Mouse (Mus musculus) erythroblast, embryonic 14.5 days (primary cell): ENCODE results near the gene Zdhhc20. TPM values are rescaled to one million over a fixed set of nuclear protein-coding genes. Genes with fewer than 3 reads are reported as not detected.

Experiments
- H3K27me3 ChIP-seq: 2 replicates; pipeline ENCODE4 v1.6.1; 2012; ENCODE audit warnings: inconsistent platforms; ENCODE audit not compliant: control insufficient read depth
- H3K36me3 ChIP-seq: 2 replicates; pipeline ENCODE4 v1.6.1; 2012; ENCODE audit warnings: mild to moderate bottlenecking, inconsistent platforms; ENCODE audit not compliant: control insufficient read depth
- H3K4me1 ChIP-seq: 2 replicates; pipeline ENCODE4 v1.6.1; 2012; ENCODE audit warnings: inconsistent platforms; ENCODE audit not compliant: control insufficient read depth
- H3K4me3 ChIP-seq: replicated peaks from 2 replicates; pipeline ENCODE3; 2012; ENCODE audit warnings: moderate library complexity, mild to moderate bottlenecking, inconsistent platforms
- H3K9me3 ChIP-seq: 2 replicates; pipeline ENCODE4 v1.6.1; 2012; ENCODE audit warnings: low read length, inconsistent platforms, mixed read lengths; ENCODE audit not compliant: control insufficient read depth
- GATA1 ChIP-seq: IDR thresholded peaks from 2 replicates; pipeline ENCODE4 v1.6.1; 2012; ENCODE audit warnings: low read length, inconsistent platforms, mixed read lengths
- TAL1 ChIP-seq: IDR thresholded peaks from 3 replicates; pipeline ENCODE4 v1.6.1; 2012; ENCODE audit warnings: low read length, inconsistent platforms, mixed read lengths
- polyA plus RNA-seq: library from polyadenylated mRNA; stranded (reverse); fragments of >175 nt; gene quantifications from 2 replicates; pipeline ENCODE4 v1.2.3, GENCODE M21; 2012

The Zdhhc20 gene
- polyA plus RNA-seq, result 0.01 TPM in 1 of 2 replicates, not detected in the other

DNA sequence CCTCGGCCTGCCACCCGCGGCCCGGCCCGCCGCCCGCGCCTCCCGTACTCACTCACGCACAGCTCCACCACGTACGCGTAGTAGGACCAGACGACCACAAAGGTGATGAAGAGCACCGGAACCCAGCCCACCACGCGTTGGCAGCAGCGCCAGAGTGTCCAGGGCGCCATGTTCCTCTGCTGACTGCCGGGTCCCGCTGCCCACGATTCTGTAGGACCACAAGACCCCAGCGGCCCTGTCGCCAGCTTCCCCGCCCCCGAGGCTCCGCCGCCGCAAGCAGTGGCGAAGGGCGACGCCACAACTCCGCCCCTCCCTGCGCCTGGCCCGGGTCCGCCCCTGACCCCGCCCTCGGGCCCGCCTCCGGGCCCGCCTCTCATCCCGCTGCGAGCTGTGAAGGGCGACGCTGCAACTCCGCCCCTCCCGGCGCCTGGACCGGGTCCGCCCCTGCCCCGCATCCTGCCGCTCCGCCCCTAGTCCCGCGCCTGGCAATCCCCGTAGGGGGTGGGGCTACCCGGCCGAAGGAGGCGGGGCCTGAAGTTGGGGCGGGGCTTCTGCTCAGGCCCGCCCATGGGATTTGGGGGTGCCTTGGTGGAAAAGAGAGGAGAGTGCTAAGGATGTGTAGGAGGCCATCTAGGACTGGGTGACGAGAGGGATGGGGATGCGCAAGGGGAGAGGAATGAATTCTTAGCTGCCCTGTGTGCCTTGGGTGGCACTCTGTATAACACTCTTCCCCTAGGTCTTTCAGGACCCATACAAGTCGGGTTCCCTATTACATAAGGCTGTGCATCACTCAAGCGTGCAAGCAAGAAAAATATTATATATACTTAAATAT, at the start of gene Zdhhc20:
TSS of gene Zdhhc20 (minus strand) at position 266 of the 832 bp plus-strand sequence.
- peaks cover 4% of the 10 kb centered on the region for H3K9me3 ChIP-seq
- no peaks in the 10 kb centered on the region for H3K36me3 ChIP-seq
- peaks cover 20% of the 10 kb centered on the region for H3K4me1 ChIP-seq
- TF ChIP-seq TAL1 (no peak), GATA1 (no peak)
- H3K27me3 ChIP-seq, result no peaks in the 10 kb centered on the region
- peak within 1 kb of the TSS; percentile 93 for H3K4me3 ChIP-seq

DNA sequence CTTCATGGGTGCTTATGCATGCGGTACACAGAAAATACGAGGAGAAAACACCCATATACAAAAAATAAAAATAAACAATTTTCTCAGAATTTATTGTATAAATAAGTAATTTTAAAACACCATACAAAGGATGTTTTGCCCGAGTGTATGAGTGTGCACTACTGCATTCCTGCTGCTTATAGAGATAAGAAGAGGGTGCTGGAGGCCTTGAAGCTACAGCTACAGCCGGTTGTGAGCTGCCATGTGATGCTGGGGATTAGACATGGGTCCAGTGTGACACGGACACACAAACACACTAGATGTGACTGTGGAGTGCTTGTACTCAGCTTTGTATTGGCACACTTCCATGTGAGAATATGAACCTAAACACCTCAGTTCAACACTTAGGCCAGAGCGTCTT, 47.2 kb upstream of the Zdhhc20 start:
- Histone ChIP-seq H3K9me3 (no peaks in the 10 kb centered on the region), H3K4me1 (peaks cover 24% of the 10 kb centered on the region), H3K36me3 (peaks cover 36% of the 10 kb centered on the region), H3K27me3 (no peaks in the 10 kb centered on the region), H3K4me3 (no peak overlapping the region)
- TF ChIP-seq TAL1 (no peak), GATA1 (no peak)

DNA sequence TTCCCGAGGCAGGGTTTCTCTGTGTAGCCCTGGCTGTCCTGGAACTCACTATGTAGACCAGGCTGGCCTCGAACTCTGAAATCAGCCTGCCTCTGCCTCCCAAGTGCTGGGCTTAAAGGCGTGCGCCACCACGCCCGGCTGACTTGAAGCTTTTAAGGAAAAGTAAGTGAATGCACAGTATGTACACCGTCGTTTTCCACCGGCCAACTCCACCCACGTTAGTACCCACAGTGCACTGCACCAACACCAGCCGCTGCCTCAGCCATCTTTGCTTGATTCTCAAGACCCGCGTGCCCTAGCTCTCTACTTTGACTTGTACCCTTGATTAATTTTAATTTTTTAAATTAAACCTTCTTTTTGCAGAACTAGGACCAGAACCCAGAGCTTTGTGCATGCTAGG, 44.6 kb upstream of the Zdhhc20 start:
- Histone ChIP-seq H3K27me3 (no peaks in the 10 kb centered on the region), H3K36me3 (peaks cover 30% of the 10 kb centered on the region), H3K9me3 (no peaks in the 10 kb centered on the region), H3K4me1 (peaks cover 34% of the 10 kb centered on the region), H3K4me3 (no peak overlapping the region)
- no peak for TF ChIP-seq TAL1
- no peak for TF ChIP-seq GATA1

DNA sequence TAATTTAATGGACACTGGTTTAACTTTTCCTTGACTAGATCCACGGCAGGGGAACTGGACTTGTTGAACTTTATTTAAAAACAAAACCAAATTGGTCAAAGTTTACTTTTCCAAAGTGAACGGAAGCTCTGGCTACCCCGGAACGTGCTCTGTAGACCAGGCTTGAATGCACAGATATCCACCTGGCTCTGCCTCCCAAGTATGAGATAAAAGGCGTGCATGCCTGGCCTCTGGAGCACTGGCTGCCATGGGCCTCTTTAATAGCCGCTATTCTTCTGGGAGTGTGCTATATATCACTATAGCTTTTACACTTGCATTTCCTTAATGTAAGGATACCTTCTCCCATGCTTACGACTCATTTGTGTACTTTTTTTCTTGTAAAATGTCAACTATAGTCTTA, 43.5 kb upstream of the Zdhhc20 start:
- Histone ChIP-seq H3K4me3 (no peak overlapping the region), H3K9me3 (no peaks in the 10 kb centered on the region), H3K4me1 (peaks cover 34% of the 10 kb centered on the region), H3K27me3 (no peaks in the 10 kb centered on the region), H3K36me3 (peaks cover 29% of the 10 kb centered on the region)
- TF ChIP-seq GATA1 (no peak), TAL1 (no peak)

DNA sequence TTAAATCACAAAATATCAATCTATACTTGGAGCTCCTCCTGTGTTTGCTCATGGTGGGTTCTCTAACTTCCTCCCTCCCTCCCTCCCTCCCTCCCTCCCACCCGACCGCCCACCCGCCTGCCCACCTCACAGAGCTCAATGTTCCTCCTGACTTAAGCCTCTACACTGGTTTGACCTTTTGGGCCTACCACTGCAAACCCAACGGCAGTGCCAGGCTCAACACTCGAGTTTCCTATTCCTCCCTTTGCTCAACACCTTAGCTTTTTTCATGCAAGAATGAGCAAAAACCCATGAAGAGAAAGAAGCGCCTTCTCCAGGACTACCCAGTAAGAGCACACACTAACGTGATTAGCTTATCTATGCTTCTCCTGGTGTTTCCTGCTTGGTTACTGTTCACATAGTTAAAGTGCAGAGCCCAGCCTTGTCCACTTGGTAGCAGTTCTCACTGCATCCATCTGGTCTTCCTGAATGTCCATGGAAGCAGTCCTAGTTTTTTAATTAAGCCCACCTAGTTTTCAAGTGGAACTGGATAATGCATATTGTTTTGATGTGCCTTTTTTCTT, 42.9 kb upstream of the Zdhhc20 start:
- H3K4me3 ChIP-seq, result no peak overlapping the region
- TF ChIP-seq TAL1, result no peak
- TF ChIP-seq GATA1, result no peak

DNA sequence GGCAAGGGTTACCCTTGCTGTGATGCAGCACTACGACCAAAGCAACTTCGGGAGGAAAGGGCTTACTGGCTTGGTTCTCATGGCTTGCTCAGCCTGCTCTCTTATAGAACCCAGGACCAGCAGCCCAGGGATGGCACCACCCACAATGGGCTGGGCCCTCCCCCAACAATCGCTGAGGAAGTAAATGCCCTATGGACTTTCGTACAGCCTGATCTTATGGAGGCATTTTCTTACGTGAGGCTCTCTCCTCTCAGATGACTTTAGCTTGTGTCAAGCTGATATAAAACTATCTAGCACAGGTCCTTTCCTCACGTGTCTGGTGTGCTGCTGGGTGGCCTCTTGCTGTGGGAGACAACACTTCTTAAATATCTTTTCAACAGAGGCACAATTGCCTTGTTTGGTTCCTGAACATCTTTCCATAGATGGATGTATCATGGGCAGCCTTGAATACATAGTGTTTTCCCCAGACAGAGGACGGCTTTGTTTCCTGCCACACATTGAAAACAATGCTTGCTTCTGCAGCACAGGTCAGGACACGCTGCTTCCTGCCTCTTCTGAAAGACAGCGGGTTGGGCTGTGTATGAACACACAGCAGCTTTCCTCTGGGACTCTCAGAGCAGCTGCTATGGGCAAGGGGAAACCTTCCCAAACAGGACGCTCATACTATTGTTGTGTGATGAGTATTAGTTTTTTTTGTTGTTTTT, 31.5 kb upstream of the Zdhhc20 start:
- H3K36me3 ChIP-seq, result peaks cover 50% of the 10 kb centered on the region
- no peaks in the 10 kb centered on the region for H3K27me3 ChIP-seq
- no peak for TF ChIP-seq TAL1
- TF ChIP-seq GATA1, result no peak
- no peaks in the 10 kb centered on the region for H3K4me1 ChIP-seq
- H3K4me3 ChIP-seq, result no peak overlapping the region
- H3K9me3 ChIP-seq, result peaks cover 4% of the 10 kb centered on the region; the same call in 1 of the 2 replicates

More for the DNA sequence above, 42.9 kb upstream of the Zdhhc20 start:
- Histone ChIP-seq H3K4me1 (peaks cover 34% of the 10 kb centered on the region), H3K36me3 (peaks cover 29% of the 10 kb centered on the region), H3K9me3 (no peaks in the 10 kb centered on the region), H3K27me3 (no peaks in the 10 kb centered on the region)

DNA sequence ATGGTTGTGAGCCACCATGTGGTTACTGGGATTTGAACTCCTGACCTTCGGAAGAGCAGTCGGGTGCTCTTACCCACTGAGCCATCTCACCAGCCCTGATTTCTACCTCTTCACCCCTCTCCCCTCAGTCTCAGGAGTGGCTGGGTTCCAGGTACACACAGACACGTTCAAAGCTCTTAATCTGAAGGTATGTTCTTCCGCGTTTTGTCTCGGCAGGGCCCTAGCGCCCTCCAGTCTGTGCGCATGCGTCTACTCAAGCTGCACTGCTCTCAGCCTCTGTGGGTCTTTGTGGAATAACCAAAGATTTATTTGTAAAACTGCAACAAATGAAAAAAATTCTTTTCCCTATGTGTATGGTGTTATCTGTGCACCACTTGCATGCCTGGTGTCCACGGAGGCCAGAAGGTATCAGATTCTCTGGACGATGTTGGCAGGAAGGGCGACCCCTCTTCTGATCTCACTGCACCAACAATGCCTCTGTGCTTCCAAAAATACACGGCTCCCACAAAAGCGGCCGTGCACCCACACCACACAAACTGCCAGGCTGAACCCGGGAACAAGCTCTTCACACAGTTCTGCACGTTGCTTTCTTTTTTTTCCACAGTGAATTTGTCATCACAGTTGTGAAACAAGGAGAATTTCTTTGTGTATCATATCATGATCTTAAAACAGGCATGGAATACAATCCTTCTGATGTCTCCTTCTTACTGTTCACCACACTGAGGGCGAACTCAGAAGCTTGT, 30.7 kb upstream of the Zdhhc20 start:
- peaks cover 45% of the 10 kb centered on the region for H3K36me3 ChIP-seq
- H3K4me3 ChIP-seq, result no peak overlapping the region
- H3K27me3 ChIP-seq, result no peaks in the 10 kb centered on the region
- no peak for TF ChIP-seq TAL1
- TF ChIP-seq GATA1, result no peak
- H3K4me1 ChIP-seq, result no peaks in the 10 kb centered on the region
- peaks cover 4% of the 10 kb centered on the region; the same call in 1 of the 2 replicates for H3K9me3 ChIP-seq

DNA sequence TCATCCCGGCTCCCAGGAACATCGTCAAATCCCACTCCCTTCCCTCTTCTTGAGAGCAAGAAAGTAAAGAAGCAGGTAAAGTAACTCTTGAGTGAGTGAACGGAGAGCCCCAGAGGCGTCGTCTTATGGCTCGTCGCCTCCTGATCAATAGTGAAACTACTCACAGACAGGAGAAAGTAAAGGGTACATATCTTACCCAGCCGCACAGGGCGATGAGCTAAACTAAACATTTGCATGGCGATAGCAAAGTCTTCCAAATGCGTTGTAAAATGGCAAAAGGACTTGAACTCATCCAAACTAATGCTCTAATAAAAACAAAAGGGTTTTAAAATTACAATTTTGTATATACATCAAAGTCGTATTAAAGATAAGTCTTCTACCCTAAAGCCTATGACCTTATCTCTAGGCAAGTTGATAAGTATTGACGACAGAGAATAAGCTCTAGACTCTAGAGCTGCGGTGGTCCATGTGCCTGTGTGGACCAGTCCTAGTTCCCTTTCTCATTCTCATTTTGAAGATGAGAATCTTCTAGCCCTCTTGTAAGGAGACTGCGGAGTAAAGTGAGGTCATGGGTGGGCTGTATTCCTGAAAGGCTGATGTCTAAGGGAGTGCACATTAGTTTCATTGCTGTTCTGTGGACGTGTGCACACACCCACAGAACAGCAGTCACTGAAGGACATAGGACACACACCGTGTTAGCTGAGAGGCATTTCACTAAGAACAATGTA, 29.2 kb upstream of the Zdhhc20 start:
- Histone ChIP-seq H3K4me3 (no peak overlapping the region), H3K27me3 (no peaks in the 10 kb centered on the region), H3K4me1 (no peaks in the 10 kb centered on the region), H3K36me3 (peaks cover 40% of the 10 kb centered on the region), H3K9me3 (peaks cover 4% of the 10 kb centered on the region; the same call in 1 of the 2 replicates)
- TF ChIP-seq GATA1 (no peak), TAL1 (no peak)
